Mouse (Mus musculus) ES-E14 (cell line): ENCODE results near the gene Cyp26b1.

Source experiments
- CHD2 ChIP-seq: IDR thresholded peaks from 2 replicates; pipeline ENCODE4 v1.6.1; 2014; ENCODE audit warnings: mild to moderate bottlenecking, low read depth, low read length, inconsistent platforms
- HCFC1 ChIP-seq: IDR thresholded peaks from 2 replicates; pipeline ENCODE4 v1.6.1; 2012; ENCODE audit warnings: low read length, inconsistent platforms, borderline replicate concordance; ENCODE audit not compliant: insufficient read depth
- ZNF384 ChIP-seq: IDR thresholded peaks from 2 replicates; pipeline ENCODE4 v1.6.1; 2012; ENCODE audit warnings: low read depth, low read length, inconsistent platforms

DNA sequence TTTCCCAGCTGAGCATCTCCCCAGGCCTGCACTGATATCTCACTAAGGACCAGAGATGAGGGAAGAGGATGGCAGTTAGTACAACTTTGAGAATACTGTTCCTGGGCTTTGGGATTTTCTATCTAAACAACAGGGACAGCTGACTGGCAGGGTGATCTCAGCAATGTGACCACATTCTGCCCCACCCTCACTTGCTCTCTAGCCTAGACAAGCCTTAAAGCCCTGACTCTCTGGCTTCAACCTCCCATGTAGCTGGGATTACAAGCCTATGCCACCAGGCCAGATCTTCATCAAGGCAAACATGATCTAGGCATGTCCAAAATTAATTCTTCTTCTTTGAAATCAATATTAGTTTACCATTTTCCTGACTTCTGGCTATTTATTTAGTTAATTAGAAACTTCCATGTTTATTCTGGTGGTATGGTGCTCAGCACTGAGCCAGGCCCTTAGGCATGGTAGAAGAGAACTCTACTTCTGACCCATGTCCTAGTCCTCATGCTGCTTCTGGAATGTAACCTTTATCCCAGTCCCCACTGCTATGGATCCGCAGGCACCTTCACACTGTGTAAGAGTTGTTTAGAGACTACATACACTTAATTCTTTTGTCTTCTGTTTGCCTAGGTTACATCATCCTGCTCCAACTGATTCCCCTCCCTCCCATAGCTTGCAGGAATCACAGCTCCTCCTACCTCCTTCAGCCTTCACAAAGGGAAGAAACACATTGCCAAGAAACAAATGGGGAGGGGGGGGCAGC, 7.6 kb upstream of the Cyp26b1 start:
- TF ChIP-seq HCFC1 (no peak), CHD2 (no peak), ZNF384 (no peak)
